Mouse (Mus musculus) liver, adult 2 months (tissue): ENCODE data around the gene Jakmip3.

Source experiments
- CTCF ChIP-seq: fragments of 200-500 bp; IDR thresholded peaks from 2 replicates; pipeline ENCODE4 v1.5.1; 2011; ENCODE audit warnings: low read depth, low read length, control low read depth
- POLR2A ChIP-seq: fragments of 200-500 bp; IDR thresholded peaks from 2 replicates; pipeline ENCODE4 v1.6.1; 2011; ENCODE audit warnings: low read length, control low read depth; ENCODE audit not compliant: insufficient read depth; ENCODE audit errors: extremely low read depth

DNA sequence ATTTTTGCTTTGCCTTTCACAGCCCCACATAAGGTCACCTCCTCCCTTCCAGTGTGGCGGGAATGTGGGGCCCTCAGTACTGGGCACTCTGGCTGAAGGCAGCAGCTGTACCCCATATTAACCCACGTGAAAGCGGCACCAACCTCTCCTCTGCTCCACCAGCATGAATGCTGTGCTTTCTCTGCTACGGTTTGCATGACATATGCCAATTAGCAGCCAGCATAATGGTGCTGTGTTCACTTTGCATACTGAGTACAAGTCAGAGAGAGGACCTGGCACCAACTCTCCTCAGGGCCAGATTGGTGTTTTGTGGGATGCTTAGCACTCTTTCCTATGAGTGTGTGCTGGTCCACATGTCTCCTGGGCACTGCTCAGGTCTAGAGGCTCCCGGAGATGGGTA lies 19.2 kb downstream of the Jakmip3 start:
- TF ChIP-seq CTCF (no peak), POLR2A (no peak)
